Mouse (Mus musculus): ENCODE measurements at regions not wholly inside any gene's neighbourhood (a gene's known extent, or its start where the extent isn't known, plus 50 kb on each side); places are given as distances from the start of the nearest gene placed in this dataset.
"Not testable (repeated sequence)": the region's sequence is repeated elsewhere in the genome, so short reads cannot be mapped to it uniquely, and the experiment has no call there.

DNA sequence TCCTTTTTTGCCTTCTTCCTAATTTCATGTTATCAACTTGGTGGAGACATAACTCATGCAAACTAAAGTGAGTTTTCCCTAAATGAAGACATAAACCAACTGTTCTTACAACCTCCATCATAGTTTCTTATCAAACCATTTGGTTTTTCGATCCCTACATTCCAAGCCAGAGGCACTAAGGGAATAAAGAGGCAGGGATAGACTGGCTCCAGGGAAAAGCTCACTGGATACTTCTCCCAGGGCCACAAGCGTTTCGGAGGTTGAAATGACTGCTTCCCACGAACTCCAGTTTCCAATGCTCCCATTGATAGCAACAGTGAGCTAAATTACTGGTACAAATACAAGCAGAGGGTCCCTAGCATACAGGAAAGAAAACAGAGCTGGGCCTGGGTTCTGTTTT is 178.4 kb upstream of the Otx2 start:
- DNase-seq (ENCODE audit: low read depth): no peak

DNA sequence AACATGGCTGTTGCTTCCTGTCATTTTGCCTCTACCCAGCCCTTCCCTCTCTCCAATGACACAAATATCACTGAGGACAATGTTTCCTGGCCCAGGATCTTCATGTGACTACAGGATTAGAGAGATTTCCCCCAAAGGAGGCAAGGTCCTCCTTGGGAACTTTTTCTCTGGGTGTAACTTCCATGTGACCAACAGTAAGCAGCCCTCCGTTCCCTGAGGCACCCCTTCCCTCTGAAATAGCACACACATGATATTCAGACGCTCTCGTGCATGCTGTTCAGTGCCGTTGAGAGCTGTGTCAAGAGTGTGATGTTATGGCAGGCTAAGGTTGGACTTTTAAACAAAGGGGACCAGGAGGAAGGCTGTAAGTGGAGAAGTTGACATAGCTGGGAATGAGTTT is 169.2 kb upstream of the Otx2 start:
- DNase-seq (ENCODE audit: low read depth): no peak

DNA sequence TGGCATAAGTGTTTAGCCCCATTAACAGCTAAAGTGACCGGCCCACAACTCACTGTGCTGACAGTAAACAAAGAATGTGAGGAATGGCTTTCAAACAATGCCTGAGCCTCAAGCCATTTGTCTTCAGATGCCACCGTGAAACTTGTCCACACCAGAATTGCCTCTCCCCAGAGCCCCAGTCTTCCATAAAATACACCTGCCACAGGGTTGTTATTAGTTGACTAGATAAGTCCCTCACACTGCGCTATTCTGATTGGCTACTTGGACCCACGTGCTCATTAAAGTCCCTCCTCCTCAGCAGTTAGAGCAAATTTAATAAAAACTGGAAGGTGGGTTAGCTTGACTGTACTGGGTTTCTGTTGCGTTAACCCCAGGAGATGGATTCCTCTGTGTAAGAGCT is 167.7 kb upstream of the Otx2 start:
- DNase-seq (ENCODE audit: low read depth): no peak

DNA sequence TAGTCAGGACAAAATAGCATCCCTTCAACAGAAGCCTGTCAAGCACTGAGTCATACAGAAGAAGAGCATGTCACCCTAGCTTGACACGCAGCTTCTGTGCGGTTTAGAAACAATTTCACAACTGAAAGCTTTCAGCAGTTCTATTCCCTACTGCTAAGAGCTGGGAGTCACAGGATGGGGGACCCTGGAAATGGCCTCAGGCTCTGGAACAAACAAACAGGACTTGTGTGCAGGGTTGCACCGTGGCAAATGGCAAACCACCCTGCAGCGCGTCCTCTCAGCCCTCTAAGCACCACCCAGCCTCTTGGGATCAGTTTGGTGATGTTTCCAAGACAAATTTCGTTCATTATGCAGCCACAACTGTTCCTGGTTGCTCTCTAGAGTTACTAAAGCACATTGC is 163.6 kb upstream of the Otx2 start:
- DNase-seq (ENCODE audit: low read depth): no peak

DNA sequence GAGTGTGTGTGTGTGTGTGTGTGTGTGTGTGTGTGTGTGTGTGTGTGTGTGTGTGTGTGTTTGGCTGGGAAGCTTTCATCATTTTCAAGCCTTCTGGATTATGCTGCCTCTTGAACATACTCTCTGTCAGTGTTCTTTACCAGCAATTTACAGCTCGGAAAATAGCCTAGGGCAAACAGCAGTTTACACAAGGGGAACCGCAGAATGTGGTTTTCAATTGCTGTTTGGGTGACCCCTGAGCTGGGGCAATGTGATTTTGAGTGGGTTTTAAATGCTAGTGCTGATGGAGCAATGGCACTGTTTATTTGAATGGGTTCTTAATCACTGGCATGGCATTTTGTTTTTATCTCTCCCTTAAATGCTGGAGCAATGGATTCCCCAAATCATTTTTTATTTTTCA is 162.5 kb upstream of the Otx2 start:
- no peak for DNase-seq (ENCODE audit: low read depth)

DNA sequence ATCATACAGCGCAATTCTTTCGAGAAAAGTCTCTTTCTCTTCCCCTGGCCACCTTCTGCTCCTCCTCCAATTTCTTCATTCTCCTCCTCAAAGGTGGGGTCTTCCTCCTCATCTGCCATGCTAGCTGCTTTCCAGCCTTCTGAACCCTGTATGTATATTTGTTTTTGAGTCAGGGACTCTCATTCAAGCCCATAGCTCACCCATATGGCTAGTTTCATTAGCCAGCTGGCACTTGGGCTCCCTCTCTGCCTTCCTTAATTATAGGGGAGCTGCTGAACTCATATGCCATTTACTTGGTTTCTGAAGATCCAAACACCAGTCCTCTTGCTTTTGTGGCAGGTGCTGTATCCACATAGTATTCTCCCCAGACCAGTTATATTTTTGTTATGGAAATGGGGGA is 160.8 kb upstream of the Otx2 start:
- DNase-seq (ENCODE audit: low read depth): no peak

DNA sequence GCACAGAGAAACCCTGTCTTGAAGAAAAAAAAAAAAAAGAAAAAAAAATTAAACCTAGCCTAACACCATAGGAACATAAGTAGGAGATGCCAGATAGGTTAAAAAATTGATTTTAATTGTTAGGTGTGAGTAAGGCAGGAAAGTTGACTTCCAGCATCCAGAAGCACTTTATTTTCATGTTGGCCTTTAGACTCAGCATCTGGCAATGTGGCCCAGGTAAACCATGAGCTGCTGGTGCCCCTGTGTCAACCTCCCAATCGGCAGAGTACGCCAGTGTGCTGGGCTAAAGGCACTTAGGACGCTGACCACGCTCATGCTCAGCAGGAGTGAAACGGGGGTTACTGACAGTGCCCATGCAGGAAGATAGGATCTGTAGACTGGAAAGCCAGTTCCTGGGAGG is 152.8 kb upstream of the Otx2 start:
- DNase-seq (ENCODE audit: low read depth): no peak

DNA sequence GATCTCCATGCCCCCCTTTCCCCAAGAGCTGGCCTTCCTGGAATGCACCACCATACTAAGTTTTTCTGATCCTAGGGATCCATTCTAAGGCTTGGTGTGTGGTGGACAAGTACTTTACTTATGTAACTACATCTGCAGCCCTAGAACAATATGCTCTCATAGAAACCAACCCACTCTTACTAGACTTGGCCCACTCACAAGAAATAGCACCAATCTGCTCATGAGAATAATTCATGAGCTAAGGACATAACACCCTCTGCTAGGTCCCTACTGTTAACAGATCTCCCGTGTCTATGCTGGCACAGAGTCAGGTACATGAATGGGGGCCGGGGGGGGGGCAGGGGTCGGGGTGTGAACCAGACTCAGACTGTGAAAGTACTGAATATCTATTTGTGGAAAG is 150.8 kb upstream of the Otx2 start:
- no peak for DNase-seq (ENCODE audit: low read depth)

DNA sequence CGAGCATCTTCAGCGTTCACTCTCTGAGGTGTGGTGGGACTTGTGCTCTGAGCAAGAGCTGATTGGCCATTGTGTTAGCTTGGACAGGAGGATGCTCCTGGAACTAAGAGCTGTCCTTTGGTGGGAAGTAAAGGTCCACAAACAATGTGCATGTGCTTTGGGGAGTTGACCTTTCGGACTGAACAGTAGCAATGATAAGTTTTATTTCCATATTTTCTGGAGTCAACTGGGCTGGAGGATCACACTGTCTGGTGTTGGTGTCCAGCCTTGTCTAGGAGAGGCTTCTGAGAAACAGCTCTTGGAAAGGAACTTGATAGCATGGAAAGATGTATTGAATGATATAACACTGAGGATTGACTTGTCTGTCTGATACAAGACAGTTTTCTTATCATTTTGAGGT is 142.3 kb upstream of the Otx2 start:
- DNase-seq (ENCODE audit: low read depth): no peak

DNA sequence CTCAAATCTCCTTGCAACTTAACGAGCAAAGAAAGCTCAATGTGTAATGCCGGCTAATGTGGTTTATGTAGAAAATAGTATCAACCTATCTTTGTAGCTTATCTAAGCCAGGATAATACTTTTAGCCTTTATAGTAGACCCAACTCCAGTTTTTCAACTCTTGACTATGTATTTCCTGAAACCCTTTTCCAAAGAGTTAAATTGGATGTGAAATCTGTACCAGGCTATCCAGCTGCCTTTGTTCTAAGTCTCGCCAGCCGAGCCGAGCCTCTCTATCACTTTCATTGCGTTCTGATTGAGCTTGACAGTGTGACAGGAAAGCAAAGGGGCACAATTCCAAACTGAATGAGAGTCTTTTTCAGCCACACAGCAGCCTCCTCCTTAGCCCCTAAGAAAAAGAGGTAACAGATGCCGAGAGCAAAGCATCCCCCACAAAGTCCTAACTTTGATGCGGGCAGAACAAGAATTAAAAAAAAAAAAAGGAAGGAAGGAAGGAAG is 141.7 kb upstream of the Otx2 start:
- DNase-seq (ENCODE audit: low read depth): no peak

DNA sequence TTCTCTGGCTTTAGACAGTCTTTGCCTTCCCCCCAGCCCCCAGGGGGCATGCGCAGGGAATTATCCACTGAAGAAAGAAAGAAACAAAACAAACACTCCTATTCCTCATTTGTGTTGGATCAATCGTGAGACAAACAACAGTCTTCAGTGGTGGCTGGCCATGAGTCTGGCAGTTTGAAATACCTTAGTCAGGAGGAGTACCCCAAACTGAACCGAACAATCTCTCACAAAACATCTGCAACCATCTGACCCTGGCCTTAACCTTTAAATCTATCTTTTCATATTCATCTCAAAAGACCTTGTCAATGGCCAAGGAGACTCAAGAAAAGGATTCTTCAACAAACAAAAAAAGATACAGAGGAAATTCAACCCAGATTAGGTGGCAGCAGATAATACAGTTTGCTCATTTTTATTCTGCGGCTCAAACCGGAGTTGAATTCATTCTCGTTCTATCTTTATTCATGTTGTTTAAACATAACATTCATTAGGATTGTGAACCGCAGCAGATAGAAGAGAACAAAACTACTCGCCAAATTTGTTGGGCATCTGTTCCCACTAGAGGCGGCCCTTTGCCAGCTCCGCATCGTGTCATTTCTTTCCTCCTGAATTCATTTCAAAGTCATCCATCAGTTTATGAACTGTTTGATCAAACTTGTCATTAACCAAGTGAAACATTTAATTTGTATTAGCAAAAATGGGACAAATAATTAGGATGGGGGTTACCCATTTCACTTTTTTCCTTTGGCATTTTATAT is 139.3 kb upstream of the Otx2 start:
- no peak for DNase-seq (ENCODE audit: low read depth)

DNA sequence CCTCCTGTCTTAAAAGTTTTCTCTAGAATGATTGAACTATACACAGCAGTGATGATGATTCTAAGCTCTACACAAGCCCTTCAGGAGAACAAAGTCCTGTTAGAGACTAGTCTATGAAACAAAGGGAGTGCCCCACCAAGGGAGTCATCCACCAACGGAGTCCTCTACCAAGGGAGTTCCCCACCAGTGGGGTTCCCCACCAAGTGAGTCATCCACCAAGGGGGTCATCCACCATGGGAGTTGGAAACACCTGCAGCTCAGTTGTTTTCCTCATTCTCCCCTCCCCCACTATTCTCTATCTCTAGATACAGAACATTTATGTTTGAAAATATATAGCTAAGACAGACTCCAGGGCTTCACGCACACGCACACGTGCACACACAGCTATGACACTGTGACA is 130.5 kb upstream of the Otx2 start:
- no peak for DNase-seq (ENCODE audit: low read depth)

DNA sequence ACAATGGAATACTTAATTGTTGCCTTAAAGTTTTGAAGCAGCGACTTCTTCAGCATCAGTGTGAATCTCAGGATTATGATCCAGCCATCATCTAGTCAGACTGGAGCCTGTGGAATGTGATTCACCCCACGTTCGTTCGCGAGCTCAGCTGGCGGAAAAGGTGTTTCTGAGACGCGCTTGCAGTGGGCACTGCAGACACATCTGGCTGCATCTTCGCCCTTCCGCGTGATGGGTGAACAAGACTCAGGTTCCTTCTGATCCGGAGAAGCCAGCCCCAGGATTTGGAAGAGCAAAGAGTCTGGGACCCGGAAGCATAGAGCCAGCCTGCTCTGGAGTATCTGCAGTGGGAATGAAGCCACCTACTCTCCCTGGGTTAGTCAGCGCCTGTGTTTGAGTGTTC is 127.7 kb upstream of the Otx2 start:
- DNase-seq (ENCODE audit: low read depth): no peak

DNA sequence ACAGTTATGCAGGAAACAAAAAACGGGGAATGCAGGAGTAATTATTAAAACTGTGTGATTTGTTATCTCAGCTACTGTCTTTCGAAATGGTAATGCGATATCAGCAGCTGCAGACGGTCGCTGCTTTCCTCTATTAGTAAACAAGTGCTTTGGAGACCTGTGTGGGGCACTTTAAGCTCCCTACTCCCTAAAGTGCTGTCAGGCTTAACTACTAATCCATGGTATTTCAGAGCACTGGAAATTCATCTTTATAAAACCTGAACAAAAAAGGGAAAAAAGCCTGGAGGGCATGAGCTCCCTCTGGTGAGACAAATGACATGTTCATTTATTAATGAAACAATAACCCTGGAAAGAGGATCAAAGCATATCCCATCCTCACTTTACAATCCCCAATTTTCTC is 127.2 kb upstream of the Otx2 start:
- no peak for DNase-seq (ENCODE audit: low read depth)

DNA sequence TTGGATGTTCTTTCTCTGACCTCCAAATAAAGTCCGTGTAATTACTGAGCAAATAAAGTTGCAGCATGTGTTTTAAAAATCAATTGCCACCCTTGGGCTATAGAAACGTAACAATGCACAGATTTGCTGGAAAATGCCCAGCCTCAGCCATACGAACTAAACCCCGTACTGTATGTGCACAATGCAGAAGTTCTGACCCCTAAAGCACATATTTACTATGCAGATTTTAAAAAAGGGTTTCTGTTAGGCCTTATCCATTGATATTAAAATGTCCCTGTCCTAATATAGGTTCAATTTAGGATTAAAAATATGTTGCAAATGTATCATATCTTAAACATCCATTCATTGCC is 126.5 kb upstream of the Otx2 start:
- DNase-seq (ENCODE audit: low read depth): no peak

DNA sequence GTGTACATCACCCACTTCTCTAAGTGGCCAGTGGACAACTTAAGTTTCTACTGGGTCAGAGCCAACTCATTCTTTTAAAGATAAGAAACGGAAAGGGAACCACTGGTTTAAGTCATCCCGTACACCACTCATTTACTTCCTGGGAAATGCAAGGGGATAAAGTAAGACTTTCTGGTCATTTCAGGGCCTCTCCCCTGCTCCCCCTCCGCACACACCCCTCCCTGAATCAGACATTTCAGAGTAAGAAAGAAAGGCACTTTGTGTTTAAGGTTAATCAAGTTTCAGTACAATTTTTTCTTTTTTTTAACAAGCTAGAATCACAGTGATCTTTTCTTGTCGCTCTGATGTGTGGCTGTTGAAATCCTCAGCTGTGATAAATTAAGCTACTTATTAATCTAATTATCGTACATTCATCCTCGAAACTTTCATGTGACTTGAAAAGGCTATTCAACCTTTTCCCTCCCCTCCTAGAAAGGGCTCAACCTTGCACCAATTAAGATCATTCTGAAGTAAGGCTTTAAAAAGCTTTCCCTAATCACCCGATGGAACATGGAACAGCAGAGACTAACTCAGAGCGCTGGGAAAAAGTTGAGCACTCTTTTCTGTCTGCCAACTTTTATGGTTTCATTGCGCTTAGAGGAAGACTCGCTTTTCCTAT is 126.0 kb upstream of the Otx2 start:
- no peak for DNase-seq (ENCODE audit: low read depth)

DNA sequence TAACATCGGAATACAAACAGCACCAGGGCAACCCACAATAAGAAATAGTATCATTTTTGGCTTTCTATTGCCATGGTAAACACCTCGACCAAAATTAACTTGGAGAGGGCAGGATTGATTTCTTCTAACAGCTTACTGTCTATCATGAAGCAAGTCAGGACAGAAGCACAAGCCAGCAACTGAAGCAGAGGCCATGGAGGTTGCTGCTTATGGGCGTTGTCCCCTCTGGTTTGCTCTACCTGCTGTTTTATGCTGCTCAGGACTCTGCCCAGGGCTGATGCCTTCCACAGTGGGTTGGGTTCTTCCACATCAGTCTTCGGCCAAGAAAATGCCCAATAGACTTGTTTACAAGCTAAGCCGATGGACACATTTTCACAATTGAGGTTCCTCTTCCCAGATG is 117.9 kb upstream of the Otx2 start:
- no peak for DNase-seq (ENCODE audit: low read depth)

DNA sequence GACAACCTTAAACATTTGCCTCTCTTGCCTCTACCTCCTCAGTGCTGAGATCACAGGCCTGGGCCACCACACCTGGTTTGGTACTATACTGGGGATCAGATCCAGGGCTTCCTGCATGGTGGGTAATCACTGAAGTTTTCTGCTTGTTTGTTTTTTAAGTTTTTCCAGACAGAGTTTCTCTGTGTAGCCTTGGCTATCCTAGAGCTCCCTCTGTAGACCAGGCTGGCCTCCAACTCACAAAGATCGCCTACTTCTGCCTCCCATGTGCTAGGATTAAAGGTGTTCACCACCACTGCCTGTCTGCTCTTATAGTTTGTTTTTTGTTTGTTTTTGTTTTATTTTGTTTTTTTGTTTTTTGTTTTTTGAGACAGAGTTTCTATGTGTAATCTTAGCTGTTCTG is 105.7 kb upstream of the Otx2 start:
- DNase-seq (ENCODE audit: low read depth): no peak

DNA sequence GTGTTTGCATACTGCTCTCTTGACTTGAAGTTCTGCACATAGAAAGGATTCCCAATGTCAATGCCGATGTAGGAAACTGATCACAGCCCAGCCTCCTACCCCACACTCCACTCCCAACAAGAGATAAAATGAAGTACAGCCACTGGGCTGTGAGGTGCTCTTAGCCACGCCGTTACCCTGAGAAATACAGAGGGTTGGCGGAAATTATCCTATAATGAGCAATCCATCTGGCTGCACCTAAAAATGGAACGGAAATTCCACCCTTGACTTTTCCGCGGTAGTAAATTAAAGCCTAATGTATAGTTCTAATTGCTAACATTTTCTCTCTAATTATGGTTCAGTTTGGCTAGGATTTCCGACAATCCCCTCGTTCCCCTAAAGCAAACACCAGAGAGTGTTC is 97.2 kb upstream of the Otx2 start:
- no peak for DNase-seq (ENCODE audit: low read depth)

DNA sequence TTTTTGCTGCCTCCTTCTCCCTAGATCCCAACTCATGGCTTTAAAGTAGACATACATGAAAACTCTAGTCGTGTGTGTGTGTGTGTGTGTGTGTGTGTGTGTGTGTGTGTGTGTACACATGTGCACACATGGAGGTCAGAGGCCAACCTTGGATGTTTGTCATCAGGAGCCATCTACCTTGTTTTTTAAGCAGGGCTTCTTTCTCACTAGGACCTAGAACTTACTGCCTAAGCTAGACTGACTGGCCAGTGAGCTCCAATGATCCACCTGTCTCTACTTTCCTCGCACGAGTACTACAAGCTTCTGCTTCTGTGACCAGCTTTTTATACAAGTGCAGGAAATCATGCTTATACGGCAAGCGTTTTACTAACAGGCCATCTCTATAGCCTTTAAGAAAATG is 89.1 kb upstream of the Otx2 start:
- DNase-seq (ENCODE audit: low read depth): no peak

DNA sequence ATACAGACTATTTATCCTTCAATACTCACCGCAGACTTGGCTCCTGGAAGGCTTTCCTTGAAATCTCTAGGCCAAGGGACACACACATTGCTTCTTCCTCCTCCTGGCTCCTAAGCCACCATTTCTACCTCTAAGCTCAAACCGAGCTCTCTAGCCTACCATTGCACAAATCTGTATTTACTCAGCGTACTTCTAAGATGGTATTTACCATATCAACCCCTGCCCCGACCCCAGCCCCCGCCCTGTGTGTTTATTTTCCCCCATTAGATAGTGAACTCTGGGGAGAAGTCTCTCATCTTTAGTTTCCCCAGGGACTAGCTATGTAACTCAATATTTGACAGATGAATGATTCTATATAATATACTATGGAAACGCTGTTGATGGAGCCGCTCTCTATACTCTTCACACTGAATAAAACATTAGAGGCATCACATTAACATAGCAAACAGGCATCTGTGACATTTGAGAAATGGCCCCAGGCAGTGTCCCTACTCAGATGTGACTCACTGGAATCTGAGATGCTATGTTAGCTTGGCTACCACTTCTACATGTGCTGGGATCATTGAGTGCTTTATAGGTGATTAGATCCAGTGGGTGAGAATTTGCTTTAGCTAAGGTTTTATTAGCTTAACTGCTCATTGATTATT is 87.5 kb upstream of the Otx2 start:
- DNase-seq (ENCODE audit: low read depth): no peak

DNA sequence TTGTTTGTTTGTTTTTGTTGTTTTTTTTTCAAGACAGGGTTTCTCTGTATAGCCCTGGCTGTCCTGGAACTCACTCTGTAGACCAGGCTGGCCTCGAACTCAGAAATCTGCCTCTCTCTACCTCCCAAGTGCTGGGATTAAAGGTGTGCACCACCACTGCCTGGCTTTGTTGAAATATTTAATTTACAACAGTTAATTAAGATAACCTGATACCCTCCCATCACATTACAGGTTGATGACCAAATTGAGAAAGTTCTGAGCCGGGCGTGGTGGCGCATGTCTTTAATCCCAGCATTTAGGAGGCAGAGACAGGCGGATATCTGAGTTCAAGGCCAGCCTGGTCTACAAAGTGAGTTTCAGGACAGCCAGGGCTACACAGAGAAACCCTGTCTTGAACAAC is 81.5 kb upstream of the Otx2 start:
- not testable (repeated sequence) for DNase-seq (ENCODE audit: low read depth)

DNA sequence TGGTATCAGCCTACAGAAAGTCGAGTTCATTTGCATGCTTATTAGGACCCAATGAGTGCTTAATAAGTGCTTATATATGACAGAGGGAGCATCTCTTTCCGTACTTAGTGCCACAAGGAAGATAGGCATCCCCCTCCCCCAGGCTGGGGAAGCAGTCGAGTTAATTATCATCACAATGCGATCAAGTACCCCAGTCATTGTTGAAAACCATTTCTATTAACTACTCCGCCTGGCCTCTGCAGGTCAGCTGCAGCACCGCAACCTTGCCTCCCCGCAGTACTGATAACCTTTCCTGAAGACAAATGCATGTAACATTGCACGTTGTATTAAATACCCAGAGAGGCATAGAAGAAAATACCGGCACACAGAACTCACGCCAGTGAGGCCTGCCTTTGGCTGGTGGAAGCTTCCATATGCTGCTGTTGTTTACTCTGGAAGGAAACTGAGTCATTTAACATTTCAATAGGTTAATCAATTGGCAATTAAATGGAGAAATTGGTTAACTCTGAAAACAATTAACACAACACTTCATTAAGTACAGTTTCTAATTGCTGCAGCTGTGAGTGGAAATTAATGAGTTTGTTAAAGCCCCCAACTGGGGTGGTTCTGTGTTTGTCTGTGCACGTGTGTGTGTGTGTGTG is 80.6 kb upstream of the Otx2 start:
- DNase-seq (ENCODE audit: low read depth): no peak

Data from gonadal fat pad, adult 2 months (tissue).